Comparison of ENCODE assay signal across 12 mouse cellular contexts in the genomic region with DNA sequence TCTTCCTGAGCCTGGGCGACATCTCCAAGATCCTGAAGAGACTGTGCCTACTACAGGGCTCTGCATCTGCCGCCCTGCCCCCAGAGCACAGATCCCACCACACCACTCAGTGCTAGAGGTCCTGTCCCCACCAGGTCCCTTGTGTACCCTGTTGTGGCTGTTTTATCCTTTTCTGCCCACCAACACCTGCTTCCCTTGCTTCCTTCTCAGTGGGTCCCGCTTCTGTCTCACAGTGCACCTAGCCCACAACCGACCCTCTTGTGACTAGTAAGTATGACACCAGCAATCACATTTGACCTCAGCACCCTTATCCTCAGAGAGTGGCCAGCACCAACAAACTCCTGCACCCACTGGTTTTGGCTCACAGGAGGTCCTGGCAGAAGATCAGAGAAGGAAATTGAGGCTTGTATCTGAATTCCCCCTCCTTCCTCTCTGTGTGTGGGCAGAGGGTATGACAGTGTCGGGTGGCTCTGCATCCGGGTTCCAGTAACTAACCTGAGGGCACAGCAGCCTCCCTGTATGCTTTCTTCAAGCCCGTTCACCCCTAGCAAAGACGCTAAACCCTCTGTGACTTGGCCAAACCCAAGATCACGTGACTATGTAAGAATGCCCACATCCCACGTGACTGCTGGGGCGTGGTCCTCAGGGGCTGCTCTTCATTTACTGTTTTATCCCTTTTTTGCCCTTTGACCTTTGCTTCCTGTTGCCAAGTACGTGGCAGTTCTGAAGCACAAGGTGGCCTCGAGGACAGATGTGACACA. TPM values are rescaled to one million over a fixed set of nuclear protein-coding genes. Genes with fewer than 3 reads are reported as not detected.
DNase-seq lines count a peak whose midpoint lies in the region; ATAC-seq and TF ChIP-seq lines count a peak whose summit lies in the region.
"Had no signal": no experiment of that assay in that cellular context is flagged by ENCODE, and none has a peak within 500 bp of the region (broad histone marks: within the 10 kb centered on the region; RNA-seq: fewer than 3 reads in every experiment).

No protein-coding gene starts in this region.

- TF ChIP-seq EP300 in stomach, postnatal 0 days (optimal IDR thresholded peaks at IDR 0.05) = no peak

- peak; percentile 22 for DNase-seq in embryo, embryonic 11 days
- DNase-seq in embryo, embryonic 9.5 days (ENCODE audit: extremely low spot score) = no peak
- no peak for DNase-seq in stomach, postnatal 0 days (ENCODE audit: low spot score)
- peak; percentile 38 for DNase-seq in yolk sac, embryonic 10.5 days (ENCODE audit: low spot score)
- DNase-seq in gastrocnemius, postnatal 4 days (ENCODE audit: low spot score in 2 of 2) = no peak
- no peak for DNase-seq in testis, postnatal 10 days (ENCODE audit: low spot score)
- DNase-seq: cerebellum, postnatal 10 days; midbrain, embryonic 14.5 days had no signal

- 0 out of 2 replicates have a peak, but pooled peaks cover 2% of the 10 kb centered on the region for H3K36me3 ChIP-seq in stomach, embryonic 15.5 days
- H3K36me3 ChIP-seq in stomach, postnatal 0 days (ENCODE audit: control insufficient read depth, insufficient read depth, low read length) = no peaks in the 10 kb centered on the region
- H3K36me3 ChIP-seq in megakaryocyte, embryonic 14.5 days (replicated peaks; ENCODE audit: low read length) = no peaks in the 10 kb centered on the region

- 0 out of 2 replicates have a peak, but pooled peaks cover 3% of the 10 kb centered on the region for H3K4me1 ChIP-seq in stomach, embryonic 15.5 days
- no peaks in the 10 kb centered on the region for H3K4me1 ChIP-seq in stomach, postnatal 0 days (replicated peaks; ENCODE audit: control insufficient read depth, insufficient read depth)
- H3K4me1 ChIP-seq in megakaryocyte, embryonic 14.5 days = peaks cover 11% of the 10 kb centered on the region

- H3K9me3 ChIP-seq in stomach, embryonic 15.5 days = no peaks in the 10 kb centered on the region
- H3K9me3 ChIP-seq in stomach, postnatal 0 days (ENCODE audit: control insufficient read depth, low read length) = no peaks in the 10 kb centered on the region
- H3K9me3 ChIP-seq in megakaryocyte, embryonic 14.5 days = no peaks in the 10 kb centered on the region

- no peak overlapping the region for H3K4me2 ChIP-seq in stomach, embryonic 15.5 days
- H3K4me2 ChIP-seq in stomach, postnatal 0 days (replicated peaks; ENCODE audit: low read depth) = no peak overlapping the region
- H3K4me2 ChIP-seq: heart, embryonic 11.5 days had no signal

- no peak overlapping the region; the same call in 1 of the 2 replicates for H3K27ac ChIP-seq in stomach, embryonic 15.5 days
- H3K27ac ChIP-seq in stomach, postnatal 0 days (replicated peaks) = no peak overlapping the region
- H3K27ac ChIP-seq: hindbrain, postnatal 0 days had no signal

- WGBS in stomach, embryonic 15.5 days = 63% methylated on average over 13 of the region's 13 CpGs
- 58% methylated on average over 13 of the region's 13 CpGs for WGBS in stomach, postnatal 0 days

- no peaks in the 10 kb centered on the region for H3K27me3 ChIP-seq in stomach, embryonic 15.5 days (replicated peaks)
- no peaks in the 10 kb centered on the region for H3K27me3 ChIP-seq in stomach, postnatal 0 days (ENCODE audit: control insufficient read depth, insufficient read depth, low read length)
- H3K27me3 ChIP-seq in megakaryocyte, embryonic 14.5 days (replicated peaks) = peaks cover 75% of the 10 kb centered on the region

- TF ChIP-seq CTCF in stomach, postnatal 0 days (IDR thresholded peaks at IDR 0.05; ENCODE audit: low read depth) = no peak

- H3K9ac ChIP-seq in stomach, embryonic 15.5 days = no peak overlapping the region
- no peak overlapping the region for H3K9ac ChIP-seq in stomach, postnatal 0 days (ENCODE audit: low read length)

- ATAC-seq in stomach, embryonic 15.5 days (ENCODE audit: insufficient read depth, low FRiP score, low read depth) = peak; percentile 13; the same call in 1 of the 2 replicates
- ATAC-seq in stomach, postnatal 0 days (ENCODE audit: low FRiP score, low TSS enrichment) = no peak

- H3K4me3 ChIP-seq in stomach, embryonic 15.5 days (replicated peaks) = no peak overlapping the region
- no peak overlapping the region for H3K4me3 ChIP-seq in stomach, postnatal 0 days (ENCODE audit: low read depth, low read length)
- H3K4me3 ChIP-seq in megakaryocyte, embryonic 14.5 days (replicated peaks) = peak overlapping the region; percentile 7

RNA-seq across cellular contexts. Expression of gene Sulf2, which starts 29.8 kb away (rescaled TPM):
- polyA plus RNA-seq in stomach, embryonic 15.5 days (2015; fragmentation: Nextera tagmentation; extraction: Ambion mirVana) = 121 and 140 TPM in 2 replicates
- 44.2 and 49.1 TPM in 2 replicates for polyA plus RNA-seq in stomach, postnatal 0 days (2015; fragmentation: Nextera tagmentation; extraction: Ambion mirVana)
- 0.41 and 4.8 TPM in 2 replicates for polyA plus RNA-seq in megakaryocyte, embryonic 14.5 days (2012; ENCODE audit: insufficient read depth, low replicate concordance)
- 10 to 100 TPM; 66.2 to 68.9 TPM for total RNA-seq in gastrocnemius, postnatal 4 days (2021)

Comparison
In these comparisons a context has a peak if more than half of its experiments do, and no peak if none do; other contexts are left out.
1. DNase-seq: peak in embryo, embryonic 11 days (single experiment) and yolk sac, embryonic 10.5 days (single experiment); none in embryo, embryonic 9.5 days (single experiment), stomach, postnatal 0 days (single experiment), gastrocnemius, postnatal 4 days (0 of 2) and testis, postnatal 10 days (single experiment).